Mouse (Mus musculus): ENCODE data around the gene Zfp963.
A peak's percentile ranks its signal among the peaks of the same experiment; 100 is the strongest.

GRCm38 (mm10) chr8:69716403-69717231 lies 33.2 kb downstream of the Zfp963 start:
- peak; percentile 91 for TF ChIP-seq POLR2A (IDR thresholded peaks at IDR 0.05; ENCODE audit: low read depth, low read length)
- no peak for TF ChIP-seq CTCF (IDR thresholded peaks at IDR 0.05; ENCODE audit: extremely low read depth, insufficient read depth, insufficient read length, insufficient replicate concordance)

Measured in spleen, adult 2 months (tissue).